Mouse (Mus musculus): Measurements from ENCODE around the gene H2-DMb1.
"Not testable (repeated sequence)": the region's sequence is repeated elsewhere in the genome, so short reads cannot be mapped to it uniquely, and the experiment has no call there.

H2-DMb1 gene

DNA sequence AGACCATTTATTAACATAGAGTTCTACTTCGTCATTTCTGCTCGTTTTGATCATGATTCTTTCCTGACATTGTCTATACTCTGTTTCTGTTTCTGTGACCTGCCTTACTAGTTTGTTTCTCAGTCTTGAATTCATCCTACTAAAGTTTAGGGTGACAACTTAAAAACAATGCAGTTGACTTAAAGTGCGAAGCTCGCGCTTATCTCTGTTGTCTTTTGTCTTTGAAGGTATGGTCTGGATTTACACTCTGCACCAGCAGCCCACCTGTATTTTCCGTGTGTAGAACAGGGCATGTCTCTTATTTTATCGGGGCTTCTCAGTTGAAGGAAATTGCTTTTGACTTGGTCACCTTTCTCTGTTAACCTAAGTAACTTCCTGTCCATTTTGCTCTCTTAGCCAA is 29.8 kb upstream of the H2-DMb1 start:
- no peak for DNase-seq (ENCODE audit: low spot score)

- no peak for DNase-seq (ENCODE audit: low spot score)
These were observed 29.4 kb upstream of the H2-DMb1 start for GRCm38 (mm10) chr17:34123518-34123917.

GRCm38 (mm10) chr17:34124649-34125048 is 28.2 kb upstream of the H2-DMb1 start:
- DNase-seq (ENCODE audit: low spot score): no peak

DNA sequence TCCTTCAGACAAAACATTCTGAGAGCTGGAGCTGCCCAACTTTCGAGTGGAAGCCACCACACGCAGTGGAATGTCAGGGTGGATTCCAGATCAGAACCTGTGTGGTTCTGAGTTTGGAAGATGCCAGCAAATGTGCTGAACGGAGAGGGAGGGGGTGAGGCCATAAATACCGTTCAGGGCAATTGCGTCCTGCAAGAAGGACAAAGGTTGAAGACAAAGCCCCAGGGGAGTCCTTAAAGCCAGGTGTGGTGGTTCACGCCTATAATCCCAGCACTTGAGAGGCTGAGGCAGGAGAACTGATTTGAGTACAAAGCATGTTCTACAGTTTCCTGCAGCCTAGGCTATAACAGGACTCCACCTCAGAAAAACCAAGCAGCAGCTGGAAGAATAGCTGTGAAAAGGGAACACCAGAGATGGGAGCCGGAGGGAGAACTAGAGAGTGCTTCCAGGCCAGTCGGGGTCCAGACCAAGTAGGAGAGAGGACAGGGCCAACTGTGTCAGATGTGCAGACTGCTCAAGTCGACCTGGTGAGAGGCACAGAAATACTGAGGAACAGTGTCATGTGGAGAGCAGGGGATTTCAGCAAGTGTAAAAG is 25.9 kb upstream of the H2-DMb1 start:
- DNase-seq (ENCODE audit: low spot score): no peak

- peak; percentile 78 for DNase-seq (ENCODE audit: low spot score)
These were observed 25.4 kb upstream of the H2-DMb1 start for GRCm38 (mm10) chr17:34127475-34127874.

GRCm38 (mm10) chr17:34128264-34128937 is 24.5 kb upstream of the H2-DMb1 start:
- no peak for DNase-seq (ENCODE audit: low spot score)

DNA sequence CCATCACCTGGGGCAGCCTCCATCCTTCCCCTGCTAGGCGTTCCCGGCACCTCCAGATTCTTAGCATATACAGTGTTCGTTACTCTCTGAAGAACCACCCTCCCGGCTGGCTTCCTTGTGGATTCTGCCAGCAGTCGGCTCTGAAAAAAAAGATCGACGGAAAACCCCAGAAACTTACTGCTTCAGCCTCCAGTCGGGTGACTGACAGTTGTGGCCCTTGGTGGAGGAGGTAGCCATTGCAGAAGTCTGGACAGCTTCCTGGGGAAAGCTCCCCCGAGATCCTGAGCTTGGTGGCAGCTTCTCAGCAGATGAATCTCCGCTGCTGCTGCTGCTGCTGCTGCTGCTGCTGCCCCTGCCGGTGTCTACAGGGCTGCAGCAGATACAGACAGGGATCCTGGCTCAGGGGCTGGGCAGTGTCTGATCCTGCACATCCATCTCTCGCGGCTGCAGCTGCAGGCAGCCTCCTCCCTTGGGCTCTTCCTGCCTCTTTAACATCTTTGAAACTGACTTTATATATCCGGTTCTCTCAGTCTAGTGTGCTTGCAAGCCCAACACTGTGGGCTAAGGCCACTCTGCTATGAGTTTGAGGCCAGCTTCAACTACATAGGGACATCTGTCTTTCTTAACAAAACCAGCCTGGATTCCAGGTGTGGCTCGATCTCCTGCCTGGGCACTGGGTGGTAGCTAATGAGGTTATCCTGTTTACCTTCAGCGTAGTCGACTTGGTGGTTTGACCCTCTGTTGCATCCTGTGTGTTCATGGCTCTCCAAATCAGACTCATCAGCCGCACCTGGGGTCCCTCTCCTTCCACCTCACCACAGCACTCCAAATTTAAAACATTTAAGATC is 23.7 kb upstream of the H2-DMb1 start:
- DNase-seq (ENCODE audit: low spot score): no peak

DNA sequence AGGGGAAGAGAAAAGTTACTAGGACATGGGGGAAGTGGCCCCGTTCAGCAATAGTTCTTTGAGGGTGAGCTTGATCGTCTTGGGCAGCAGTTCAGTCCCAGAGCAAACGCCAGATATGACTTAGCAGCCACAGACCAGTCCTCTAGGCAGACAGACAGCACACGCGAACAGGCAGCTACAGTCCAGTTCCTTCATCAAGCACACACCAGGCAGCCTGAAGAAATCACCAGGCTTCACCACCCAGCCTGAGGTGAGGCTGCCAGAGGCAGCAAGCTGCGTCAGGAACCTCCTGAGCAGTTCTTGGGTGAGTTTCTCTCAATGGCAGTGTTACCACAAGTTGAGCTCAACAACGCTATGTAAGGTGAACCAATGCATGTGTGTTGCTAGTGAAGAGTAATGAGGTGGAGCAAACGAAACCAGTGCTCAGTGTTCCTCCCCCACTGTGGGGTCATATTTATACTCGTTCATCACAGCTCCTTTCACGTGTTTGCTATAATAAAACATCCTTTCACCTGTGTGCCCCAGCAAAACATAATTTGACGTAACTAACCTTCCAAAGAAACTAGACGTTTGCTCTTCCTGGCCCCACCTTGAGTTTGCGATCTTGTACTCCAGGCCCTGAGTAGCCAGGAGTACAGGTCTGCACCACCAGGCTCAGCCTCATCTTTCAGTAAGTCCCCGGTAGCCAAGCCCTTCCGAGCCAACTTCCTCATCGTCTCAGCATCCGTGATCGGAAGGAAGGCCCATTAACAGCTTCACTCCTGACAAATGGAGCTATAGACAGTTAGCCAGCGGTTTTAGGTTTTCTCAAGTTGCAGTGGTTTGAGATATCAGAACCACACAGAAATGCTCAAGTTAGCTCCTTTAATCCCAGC is 22.6 kb upstream of the H2-DMb1 start:
- DNase-seq (ENCODE audit: low spot score): no peak

DNA sequence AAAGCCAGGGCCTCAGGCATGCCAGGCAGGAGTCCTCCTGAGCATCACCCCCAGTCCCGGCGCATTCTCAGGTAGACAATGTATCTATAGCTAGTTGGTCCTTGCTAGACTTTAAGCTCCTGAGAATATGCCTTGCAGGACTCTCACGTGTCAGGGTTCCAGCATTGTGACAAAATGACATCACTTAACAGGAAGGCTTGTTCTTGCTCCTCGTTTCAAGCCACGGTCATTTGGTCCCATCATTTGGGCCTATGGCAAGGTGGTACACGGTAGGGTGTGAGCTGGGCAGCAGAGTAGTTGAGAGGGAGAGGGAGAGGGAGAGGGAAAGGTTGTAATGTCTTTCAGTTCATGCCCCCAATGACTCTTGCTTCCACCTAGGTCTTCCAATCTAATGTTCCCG is 21.0 kb upstream of the H2-DMb1 start:
- no peak for DNase-seq (ENCODE audit: low spot score)

DNA sequence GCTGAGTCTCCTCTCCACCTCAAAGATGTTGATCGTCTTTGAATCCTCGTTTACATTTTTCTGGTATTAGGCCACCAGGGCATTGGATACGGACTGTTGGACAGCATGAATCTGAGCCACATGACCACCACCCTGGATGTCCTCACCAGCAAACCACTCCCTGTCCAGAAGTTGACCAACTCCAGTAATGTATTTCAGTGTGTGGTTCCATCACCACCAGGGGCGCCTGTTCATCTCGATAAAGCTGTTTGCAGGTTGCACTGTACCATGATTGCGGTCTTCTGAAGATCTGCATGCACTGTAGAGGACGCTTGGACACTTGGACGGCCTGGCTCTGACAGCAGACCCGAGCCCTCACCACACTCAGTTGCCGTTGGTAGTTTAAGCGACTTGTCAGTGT is 19.6 kb upstream of the H2-DMb1 start:
- peak; percentile 57 for DNase-seq (ENCODE audit: low spot score)

GRCm38 (mm10) chr17:34134451-34134850 is 18.4 kb upstream of the H2-DMb1 start:
- DNase-seq (ENCODE audit: low spot score): peak; percentile 31

DNA sequence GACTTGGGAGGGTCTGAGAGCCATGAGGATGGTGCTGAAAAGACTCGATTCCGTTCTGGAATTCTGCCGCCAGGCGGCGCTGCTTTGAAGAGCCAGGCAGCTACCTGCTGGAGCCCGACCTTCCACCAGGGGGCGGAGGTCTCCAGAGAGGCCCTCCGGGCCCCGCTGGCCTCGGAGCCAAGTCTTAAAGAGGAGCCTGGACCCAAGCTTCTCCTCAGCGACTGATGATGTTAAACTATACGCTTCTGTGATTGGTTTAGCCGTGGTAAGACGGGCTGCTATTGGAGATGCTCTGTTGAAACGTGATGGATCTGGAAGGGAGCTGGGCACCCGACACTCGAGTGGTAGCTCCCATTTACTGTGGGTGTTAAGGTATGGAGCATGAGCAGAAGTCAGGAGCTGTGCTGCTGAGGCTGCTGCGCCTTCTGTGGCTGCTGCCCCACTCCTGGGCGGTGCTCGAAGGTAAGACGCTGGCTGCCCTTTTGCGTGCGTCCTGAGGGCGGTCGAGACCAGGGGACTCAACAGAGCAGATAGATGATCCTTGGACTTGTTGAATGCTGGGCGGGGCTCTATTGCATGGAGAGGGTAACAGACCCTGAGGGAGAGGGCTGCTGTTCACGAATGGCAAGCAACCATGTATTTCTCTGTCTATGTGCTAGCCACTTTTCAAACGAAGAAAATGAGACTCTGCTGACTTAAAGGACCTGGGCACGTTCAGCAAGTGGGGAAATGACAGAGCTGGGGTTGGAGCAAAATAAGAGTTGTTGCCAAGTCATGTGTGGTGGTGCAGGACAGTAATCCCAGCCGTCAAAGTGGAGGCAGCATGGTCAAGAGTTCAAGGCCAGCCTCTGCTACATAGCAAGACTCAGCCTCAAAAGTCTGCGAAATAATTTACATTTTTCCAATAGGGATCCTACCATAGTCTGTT is 17.3 kb upstream of the H2-DMb1 start:
- peak; percentile 99 for DNase-seq (ENCODE audit: low spot score)

DNA sequence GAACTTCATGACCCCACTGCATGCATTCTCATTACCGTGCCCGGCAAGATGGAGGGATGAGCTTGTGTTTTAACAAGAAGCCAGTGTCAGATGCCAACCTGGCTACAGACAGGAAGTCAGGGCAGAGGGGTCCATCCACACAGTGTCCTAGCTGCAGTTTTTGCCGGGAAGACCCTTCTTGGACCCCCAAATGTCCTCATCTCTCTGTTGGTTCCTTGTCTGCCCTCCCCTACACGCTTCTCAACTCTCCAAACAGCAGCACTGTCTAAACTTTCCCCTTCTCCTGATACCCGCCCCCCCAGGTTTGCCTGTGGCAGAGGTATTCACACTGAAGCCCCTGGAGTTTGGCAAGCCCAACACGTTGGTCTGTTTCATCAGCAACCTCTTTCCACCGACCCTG is 15.3 kb upstream of the H2-DMb1 start:
- no peak for DNase-seq (ENCODE audit: low spot score)

DNA sequence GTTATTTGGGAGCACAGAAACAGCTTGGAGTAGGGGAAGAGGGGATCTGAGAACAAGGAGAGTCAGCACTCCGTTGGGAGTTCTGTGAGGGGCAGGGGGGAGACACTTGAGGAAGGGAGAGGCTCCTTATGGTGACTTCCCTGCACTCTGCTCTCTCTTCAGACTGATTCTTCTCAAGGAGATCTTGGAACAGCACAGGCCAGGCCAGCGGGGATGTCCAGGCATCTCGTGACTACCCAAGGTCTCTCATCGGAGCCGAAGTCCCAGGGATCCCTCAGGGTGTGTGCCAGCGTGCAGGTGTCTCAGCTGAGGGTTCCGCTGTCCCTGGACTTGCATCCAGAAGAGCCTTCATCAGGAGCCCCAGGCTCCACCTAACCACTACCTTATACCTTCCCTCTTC is 14.2 kb upstream of the H2-DMb1 start:
- DNase-seq (ENCODE audit: low spot score): no peak

DNA sequence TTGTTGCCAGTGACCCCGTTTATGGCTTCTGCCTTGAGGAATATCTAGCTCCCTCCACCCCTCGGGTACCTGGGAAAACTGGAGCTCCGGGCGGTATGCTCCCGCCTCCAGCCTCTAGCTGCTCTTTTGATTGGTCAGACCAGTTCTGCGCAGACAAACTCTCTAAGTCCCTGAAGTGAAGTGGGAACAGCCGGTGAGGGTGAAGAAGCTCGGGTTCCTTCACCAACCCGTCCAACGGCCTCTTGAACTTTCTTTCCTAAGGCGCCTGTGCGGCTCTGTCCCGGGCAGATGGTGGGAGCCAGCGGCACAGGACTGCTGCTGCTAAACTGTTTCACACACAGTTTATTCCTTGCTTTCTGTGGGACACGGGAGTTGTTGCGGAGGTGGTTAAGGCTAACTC is 13.5 kb upstream of the H2-DMb1 start:
- no peak for DNase-seq (ENCODE audit: low spot score)

GRCm38 (mm10) chr17:34140240-34140639 is 12.6 kb upstream of the H2-DMb1 start:
- DNase-seq (ENCODE audit: low spot score): no peak

DNA sequence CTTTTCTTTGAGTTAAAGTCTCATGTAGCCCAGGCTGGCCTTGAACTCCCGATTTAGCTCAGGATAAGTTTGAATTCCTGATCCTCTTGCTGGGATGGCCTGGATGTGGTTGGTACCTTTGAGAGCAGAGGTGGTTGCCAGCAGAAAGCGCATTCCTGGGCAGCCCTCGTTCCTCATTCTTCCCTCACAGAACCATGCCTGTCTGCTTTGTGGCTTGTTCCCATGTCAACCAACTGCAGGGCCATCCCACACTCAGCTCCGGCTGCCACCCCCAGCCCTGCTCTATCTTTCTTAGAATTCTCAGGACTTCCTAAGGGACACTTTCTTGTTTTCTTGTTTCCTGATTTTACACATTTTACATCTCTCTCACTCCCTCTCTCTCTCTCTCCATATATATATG is 11.4 kb upstream of the H2-DMb1 start:
- no peak for DNase-seq (ENCODE audit: low spot score)

- DNase-seq (ENCODE audit: low spot score): no peak
These were observed 10.3 kb upstream of the H2-DMb1 start for GRCm38 (mm10) chr17:34142456-34143010.

DNA sequence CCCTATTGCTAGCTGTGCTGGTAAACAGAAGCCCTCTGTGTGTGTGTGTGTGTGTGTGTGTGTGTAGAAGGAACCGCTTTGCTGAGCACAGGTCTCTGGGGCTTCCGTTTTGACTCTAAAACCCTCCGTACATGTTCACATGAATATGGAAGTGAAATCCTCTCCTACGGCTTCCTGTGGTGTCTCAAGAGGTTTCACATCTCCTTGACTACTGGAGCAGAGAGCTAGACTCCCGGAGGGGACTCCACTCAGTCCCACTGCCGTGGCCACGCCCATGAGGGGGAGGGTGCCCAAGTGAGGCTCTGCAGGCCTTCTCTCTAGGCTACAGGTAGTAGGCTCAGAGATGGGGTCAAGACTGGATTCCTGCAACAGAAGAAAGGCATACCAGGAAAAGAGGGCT is 9.8 kb upstream of the H2-DMb1 start, which contains the start of gene H2-DMb2:
TSS of gene H2-DMb2 (plus strand) at position 275 of the 400 bp plus-strand sequence.
- DNase-seq (ENCODE audit: low spot score): no peak

DNA sequence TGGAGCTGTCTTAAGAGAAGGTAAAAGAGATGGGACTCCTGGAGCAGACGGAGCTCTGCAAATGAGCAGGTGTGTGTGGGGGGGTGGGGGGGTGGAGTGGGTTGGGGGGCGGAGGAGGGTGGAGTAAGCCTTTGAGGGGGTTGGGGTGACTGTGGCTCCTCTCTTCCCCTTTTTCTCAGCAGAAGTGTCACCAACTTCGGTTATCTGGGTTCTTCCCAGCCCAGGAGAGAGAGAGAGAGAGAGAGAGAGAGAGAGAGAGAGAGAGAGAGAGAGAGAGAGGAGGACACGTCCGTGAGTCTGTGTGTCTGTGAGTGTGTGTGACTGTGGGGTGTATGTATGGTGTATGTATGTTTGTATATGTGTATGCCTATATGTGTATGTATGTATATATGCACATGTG is 9.4 kb upstream of the H2-DMb1 start:
- no peak for DNase-seq (ENCODE audit: low spot score)

DNA sequence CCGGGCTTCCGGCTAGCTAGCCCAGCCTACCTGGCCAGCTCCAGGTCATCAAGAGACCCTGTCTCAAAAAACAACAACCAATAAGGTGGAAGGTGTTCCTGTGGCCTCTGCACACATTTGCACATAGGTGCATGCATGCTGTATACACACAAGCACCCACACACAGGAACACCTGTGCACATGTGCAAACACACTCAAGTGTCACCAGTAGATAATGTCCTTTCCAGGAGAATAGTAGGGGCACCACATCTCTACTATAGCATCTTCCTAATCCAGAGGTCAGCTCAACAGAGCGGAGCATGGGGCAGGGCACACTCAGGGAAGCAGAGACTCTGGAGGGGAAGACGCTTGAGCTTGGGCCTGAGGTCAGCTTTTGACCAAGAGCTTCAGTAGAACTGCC is 8.7 kb upstream of the H2-DMb1 start:
- not testable (repeated sequence) for DNase-seq (ENCODE audit: low spot score)
